Mouse (Mus musculus) liver, adult 10 weeks (tissue): ENCODE measurements around the gene Acsf3. TPM values are rescaled to one million over a fixed set of nuclear protein-coding genes. Genes with fewer than 3 reads are reported as not detected.

Experiments
- polyA plus RNA-seq: library from polyadenylated mRNA; stranded (reverse); fragments of 350-450 nt; fragmentation: Illumina TruSeq; extraction: RNeasy Lipid Tissue Mini Kit (QIAGEN cat#74804); gene quantifications from one replicate; pipeline ENCODE4 v1.2.3, GENCODE M21; 2014; ENCODE audit warnings: low read depth, low replicate concordance

Acsf3 gene
- 1.9 TPM for polyA plus RNA-seq

GRCm38 (mm10) chr8:122775285-122776155 lies at the start of gene Acsf3:
TSS of gene Acsf3 (plus strand) at chr8:122775486.

GRCm38 (mm10) chr8:122847829-122848561 lies 72.7 kb downstream of the Acsf3 start, which contains the start of gene Cdh15:
TSS of gene Cdh15 (plus strand) at chr8:122847966.

Other genes with a start within 250 kb of the Acsf3 start
- gene Piezo1, start 224.2 kb upstream of the Acsf3 start, polyA plus RNA-seq = 0.19 TPM
- gene Cdt1, start 207.5 kb upstream of the Acsf3 start, polyA plus RNA-seq = 0.24 TPM
- 2.4 TPM for gene Aprt, start 198.6 kb upstream of the Acsf3 start, polyA plus RNA-seq
- gene Galns, start 164.0 kb upstream of the Acsf3 start, polyA plus RNA-seq = 0.48 TPM
- gene Trappc2l, start 163.8 kb upstream of the Acsf3 start, polyA plus RNA-seq = 3.3 TPM
- gene Pabpn1l, start 152.7 kb upstream of the Acsf3 start, polyA plus RNA-seq = not detected
- gene Cbfa2t3, start 76.4 kb upstream of the Acsf3 start, polyA plus RNA-seq = 0.48 TPM
- not detected for gene Cdh15, start 72.5 kb downstream of the Acsf3 start, polyA plus RNA-seq